Mouse (Mus musculus) limb, embryonic 14.5 days (tissue): ENCODE data around the gene Ddhd1. TPM values are rescaled to one million over a fixed set of nuclear protein-coding genes. Genes with fewer than 3 reads are reported as not detected.

Experiments used
- ATAC-seq: fragments of 200-750 bp; cut with Nextera tagmentation; 2 replicates; pipeline ENCODE4 v1.8.0; 2017; ENCODE audit warnings: low read depth, moderate number of reproducible peaks, moderate TSS enrichment; ENCODE audit not compliant: low FRiP score
- DNase-seq: peaks from one replicate; pipeline ENCODE4 v3.0.0-alpha.2; 2015; ENCODE audit warnings: low spot score
- H3K27ac ChIP-seq: fragments of 300-500 bp; sonication (generic); replicated peaks from 2 replicates; pipeline ENCODE4 v1.5.1; 2014; ENCODE audit warnings: low read depth, mild to moderate bottlenecking, low read length, moderate library complexity, mixed read lengths
- H3K27me3 ChIP-seq: fragments of 300-500 bp; sonication (generic); 2 replicates; pipeline ENCODE4 v1.6.1; 2014; ENCODE audit warnings: low read length, mixed read lengths; ENCODE audit not compliant: control insufficient read depth, insufficient read depth
- H3K36me3 ChIP-seq: fragments of 300-500 bp; sonication (generic); 2 replicates; pipeline ENCODE4 v1.6.1; 2014; ENCODE audit warnings: mild to moderate bottlenecking, low read length, moderate library complexity, mixed read lengths; ENCODE audit not compliant: control insufficient read depth, insufficient read depth
- H3K4me1 ChIP-seq: fragments of 300-500 bp; sonication (generic); 2 replicates; pipeline ENCODE4 v1.6.1; 2014; ENCODE audit warnings: antibody characterized with exemption, low read length, mixed read lengths; ENCODE audit not compliant: control insufficient read depth, insufficient read depth
- H3K4me2 ChIP-seq: fragments of 300-500 bp; sonication (generic); replicated peaks from 2 replicates; pipeline ENCODE4 v1.6.1; 2014; ENCODE audit warnings: low read depth, mild to moderate bottlenecking, low read length, moderate library complexity; ENCODE audit not compliant: severe bottlenecking
- H3K4me3 ChIP-seq: fragments of 300-500 bp; sonication (generic); replicated peaks from 2 replicates; pipeline ENCODE4 v1.5.1; 2014; ENCODE audit warnings: low read length
- H3K9ac ChIP-seq: fragments of 300-500 bp; sonication (generic); 2 replicates; pipeline ENCODE4 v1.6.1; 2014; ENCODE audit warnings: mild to moderate bottlenecking, low read depth, low read length, moderate library complexity; ENCODE audit not compliant: severe bottlenecking
- H3K9me3 ChIP-seq: fragments of 300-500 bp; sonication (generic); 2 replicates; pipeline ENCODE4 v1.6.1; 2016; ENCODE audit warnings: low read length; ENCODE audit not compliant: control insufficient read depth
- POLR2A ChIP-seq: fragments of 200-500 bp; IDR thresholded peaks from 2 replicates; pipeline ENCODE4 v1.8.0; 2012; ENCODE audit warnings: inconsistent platforms, mild to moderate bottlenecking, moderate library complexity, borderline replicate concordance; ENCODE audit not compliant: insufficient read depth, insufficient read length; ENCODE audit errors: extremely low read depth
- WGBS: fragments of 180-500 bp; shearing (Covaris S2); extraction: QIAGEN DNeasy Blood & Tissue Kit; methylation state at CpG from one replicate; pipeline ENCODE4 v1.1.7; 2014; 5-methylcytosine and 5-hydroxymethylcytosine counted together
- polyA plus RNA-seq, 2 experiments: library from polyadenylated mRNA; depleted of rRNA in 1 of 2; stranded (reverse) in 1 of 2; unstranded in 1 of 2; fragments of >200 nt; fragmentation: Nextera tagmentation in 1 of 2; extraction: Ambion mirVana in 1 of 2; gene quantifications; 2 replicates each; pipeline versions ENCODE4 v1.2.1 to v1.2.3; 2012 to 2014

Ddhd1 gene
- polyA plus RNA-seq, 2 experiments, result 9.5 to 18.0 TPM

- ATAC-seq, result no peak
- no peaks in the 10 kb centered on the region for H3K27me3 ChIP-seq
- no peaks in the 10 kb centered on the region for H3K36me3 ChIP-seq
- H3K9ac ChIP-seq, result no peak overlapping the region
- TF ChIP-seq POLR2A, result no peak
- no peak overlapping the region for H3K4me2 ChIP-seq
- no peak overlapping the region for H3K4me3 ChIP-seq
- H3K27ac ChIP-seq, result no peak overlapping the region
- 61% methylated on average over 2 of the region's 2 CpGs for WGBS
- no peaks in the 10 kb centered on the region for H3K9me3 ChIP-seq
- H3K4me1 ChIP-seq, result no peaks in the 10 kb centered on the region
- no peak for DNase-seq
Measured at GRCm38 (mm10) chr14:45667231-45667630, 9.3 kb upstream of the Ddhd1 start.

GRCm38 (mm10) chr14:45661575-45661974, 3.6 kb upstream of the Ddhd1 start:
- Histone ChIP-seq H3K4me1 (peaks cover 4% of the 10 kb centered on the region; the same call in 1 of the 2 replicates), H3K4me3 (no peak overlapping the region), H3K9me3 (no peaks in the 10 kb centered on the region), H3K9ac (no peak overlapping the region), H3K36me3 (no peaks in the 10 kb centered on the region), H3K4me2 (no peak overlapping the region), H3K27me3 (no peaks in the 10 kb centered on the region), H3K27ac (no peak overlapping the region)
- ATAC-seq (no peak), DNase-seq (no peak)
- no peak for TF ChIP-seq POLR2A
- 30% methylated on average over 5 of the region's 5 CpGs for WGBS

DNA sequence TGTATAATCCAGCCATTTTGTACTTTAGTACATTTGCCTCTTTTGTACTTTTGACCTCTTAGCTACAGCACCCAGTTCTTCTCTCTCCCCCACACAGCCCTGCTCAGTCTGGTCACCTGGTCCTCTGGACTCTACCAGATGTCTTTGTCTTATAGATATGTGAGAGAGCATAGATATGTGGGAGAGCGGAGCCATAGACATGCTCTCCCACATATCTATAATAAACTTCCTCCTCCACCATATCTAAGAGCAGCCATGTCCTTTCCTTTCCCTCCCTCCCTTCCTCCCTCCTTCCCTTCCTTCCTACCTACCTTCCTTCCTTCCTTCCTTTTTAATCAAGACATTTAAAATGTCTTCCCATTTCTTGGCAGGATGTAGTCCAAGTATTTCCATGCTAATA, 2.4 kb upstream of the Ddhd1 start:
- ATAC-seq, result no peak
- WGBS, result 91% methylated on average over 1 of the region's 1 CpGs
- no peak for DNase-seq
- H3K27me3 ChIP-seq, result no peaks in the 10 kb centered on the region
- TF ChIP-seq POLR2A, result no peak
- no peak overlapping the region for H3K27ac ChIP-seq
- no peak overlapping the region for H3K9ac ChIP-seq
- H3K4me1 ChIP-seq, result peaks cover 7% of the 10 kb centered on the region; the same call in 1 of the 2 replicates
- no peaks in the 10 kb centered on the region for H3K9me3 ChIP-seq
- no peaks in the 10 kb centered on the region for H3K36me3 ChIP-seq
- no peak overlapping the region for H3K4me2 ChIP-seq
- no peak overlapping the region for H3K4me3 ChIP-seq

GRCm38 (mm10) chr14:45656831-45657640, 907 bp downstream of the Ddhd1 start:
- TF ChIP-seq POLR2A, result 0 out of 2 replicates have a peak, but pooled peaks have one; percentile 21

GRCm38 (mm10) chr14:45654876-45655416, 3.0 kb downstream of the Ddhd1 start:
- H3K9ac ChIP-seq, result no peak overlapping the region
- ATAC-seq, result no peak
- no peak overlapping the region for H3K4me2 ChIP-seq
- H3K27ac ChIP-seq, result no peak overlapping the region
- no peak for DNase-seq
- H3K4me3 ChIP-seq, result no peak overlapping the region
- H3K9me3 ChIP-seq, result no peaks in the 10 kb centered on the region
- H3K27me3 ChIP-seq, result no peaks in the 10 kb centered on the region
- TF ChIP-seq POLR2A, result no peak
- WGBS, result 83% methylated on average over 13 of the region's 13 CpGs
- peaks cover 11% of the 10 kb centered on the region; the same call in 1 of the 2 replicates for H3K4me1 ChIP-seq
- H3K36me3 ChIP-seq, result no peaks in the 10 kb centered on the region

More at GRCm38 (mm10) chr14:45656831-45657640, 907 bp downstream of the Ddhd1 start:
- Histone ChIP-seq H3K27me3 (no peaks in the 10 kb centered on the region), H3K36me3 (no peaks in the 10 kb centered on the region), H3K27ac (peak overlapping the region; percentile 88), H3K4me2 (peak overlapping the region; percentile 95), H3K9me3 (no peaks in the 10 kb centered on the region), H3K9ac (peak overlapping the region; percentile 84), H3K4me1 (peaks cover 11% of the 10 kb centered on the region; the same call in 1 of the 2 replicates), H3K4me3 (peak overlapping the region; percentile 85)
- WGBS, result under 1% methylated on average over 39 of the region's 69 CpGs
- ATAC-seq (peak; percentile 42), DNase-seq (peak; percentile 34)
